Mouse (Mus musculus) embryonic fibroblast, embryonic 13.5 days (primary cell): ENCODE results near the gene Naa35. TPM values are rescaled to one million over a fixed set of nuclear protein-coding genes. Genes with fewer than 3 reads are reported as not detected.

ENCODE experiments used
- H3K27ac ChIP-seq: 2 replicates; pipeline ENCODE4 v1.5.1; 2012; ENCODE audit warnings: low read length, control low read depth, inconsistent platforms; ENCODE audit not compliant: insufficient read depth
- H3K4me1 ChIP-seq: 2 replicates; pipeline ENCODE4 v1.6.1; 2011; ENCODE audit warnings: low read length; ENCODE audit not compliant: control insufficient read depth, insufficient read depth
- H3K4me3 ChIP-seq: 2 replicates; pipeline ENCODE4 v1.5.1; 2011; ENCODE audit warnings: mild to moderate bottlenecking, control low read depth, low read length; ENCODE audit not compliant: insufficient read depth
- CTCF ChIP-seq: IDR thresholded peaks from 2 replicates; pipeline ENCODE4 v1.5.1; 2011; ENCODE audit warnings: mild to moderate bottlenecking, control low read depth, low read length, moderate library complexity, borderline replicate concordance; ENCODE audit not compliant: insufficient read depth
- POLR2A ChIP-seq: IDR thresholded peaks from 2 replicates; pipeline ENCODE4 v1.6.1; 2011; ENCODE audit warnings: low read depth, mild to moderate bottlenecking, control low read depth, low read length, moderate library complexity
- polyA plus RNA-seq: library from polyadenylated mRNA; stranded (reverse); fragments of >200 nt; gene quantifications from 2 replicates; pipeline ENCODE4 v1.2.4, GENCODE M21; 2011; ENCODE audit warnings: low read depth; ENCODE audit not compliant: missing spikeins, insufficient read length

Naa35 gene
- polyA plus RNA-seq, 1 experiment, result 121 TPM

DNA sequence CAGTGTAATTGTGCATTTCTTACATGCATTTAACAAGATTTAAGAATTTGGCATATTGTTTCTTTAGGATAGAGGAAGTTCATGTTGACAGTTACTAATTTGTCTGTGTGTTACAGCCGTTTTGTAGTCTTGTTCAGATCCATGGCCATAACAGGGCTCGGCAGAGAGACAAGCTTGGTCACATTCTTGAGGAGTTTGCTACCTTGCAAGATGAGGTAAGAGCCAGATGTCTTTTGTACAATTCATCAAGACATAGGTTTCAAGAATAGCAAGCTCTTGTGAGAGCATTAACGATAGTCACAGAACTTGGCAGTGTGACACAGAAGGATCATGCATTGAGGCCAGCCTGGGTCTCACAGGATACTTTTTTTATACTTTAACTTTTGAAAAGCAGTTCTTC, 39.3 kb downstream of the Naa35 start:
- TF ChIP-seq POLR2A (no peak), CTCF (no peak)
- Histone ChIP-seq H3K4me1 (no peaks in the 10 kb centered on the region), H3K27ac (no peak overlapping the region), H3K4me3 (no peak overlapping the region)

- no peaks in the 10 kb centered on the region for H3K4me1 ChIP-seq
- no peak for TF ChIP-seq CTCF
- no peak for TF ChIP-seq POLR2A
- H3K4me3 ChIP-seq, result no peak overlapping the region
- no peak overlapping the region for H3K27ac ChIP-seq
Observed at GRCm38 (mm10) chr13:59624903-59625302, 39.8 kb downstream of the Naa35 start.

- no peaks in the 10 kb centered on the region for H3K4me1 ChIP-seq
- no peak overlapping the region for H3K4me3 ChIP-seq
- TF ChIP-seq CTCF (no peak), POLR2A (no peak)
- no peak overlapping the region for H3K27ac ChIP-seq
Observed at GRCm38 (mm10) chr13:59626739-59627138, 41.7 kb downstream of the Naa35 start.

DNA sequence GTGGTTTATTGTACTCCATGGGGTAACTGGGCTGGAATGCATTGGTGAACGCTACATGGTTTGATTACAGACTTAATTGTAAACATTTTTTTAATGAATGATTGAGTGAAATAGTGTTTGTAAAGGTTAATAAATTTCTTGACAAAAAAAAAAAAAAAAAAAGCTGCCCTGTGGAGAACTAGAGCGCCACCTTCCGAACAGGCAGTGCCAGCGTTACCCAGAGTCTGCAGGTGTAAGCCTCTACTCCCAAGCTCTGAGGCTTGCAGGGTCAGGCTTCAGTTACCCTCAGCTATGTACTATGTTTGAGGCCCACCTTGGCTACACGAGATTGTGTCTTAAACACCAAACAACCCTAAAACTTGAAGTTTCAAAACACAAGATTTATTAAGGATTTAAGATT, 49.6 kb downstream of the Naa35 start:
- Histone ChIP-seq H3K4me1 (no peaks in the 10 kb centered on the region), H3K27ac (no peak overlapping the region), H3K4me3 (no peak overlapping the region)
- no peak for TF ChIP-seq CTCF
- no peak for TF ChIP-seq POLR2A

DNA sequence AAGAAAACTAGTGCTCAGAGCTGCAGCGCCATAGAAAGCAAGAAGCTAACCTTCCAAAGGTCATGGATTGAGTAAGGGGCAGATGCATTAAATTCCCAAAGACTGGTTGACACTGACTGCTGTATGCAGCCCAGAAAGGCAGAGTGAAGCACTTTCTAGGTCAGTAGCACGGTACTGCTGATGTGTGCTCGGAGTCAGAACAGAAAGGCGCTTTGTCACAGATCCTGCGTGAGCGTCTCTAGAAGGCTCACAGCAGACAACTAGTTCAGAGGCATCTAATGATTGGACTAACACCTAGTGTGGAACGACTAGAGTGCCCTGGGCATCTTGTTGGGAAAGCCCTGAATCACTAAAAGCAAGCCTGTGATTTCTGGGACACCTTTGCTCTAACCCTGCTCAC, 52.7 kb downstream of the Naa35 start:
- TF ChIP-seq CTCF, result no peak
- no peak for TF ChIP-seq POLR2A
- Histone ChIP-seq H3K4me3 (no peak overlapping the region), H3K4me1 (no peaks in the 10 kb centered on the region), H3K27ac (no peak overlapping the region)

GRCm38 (mm10) chr13:59639368-59640177, 54.5 kb downstream of the Naa35 start:
- H3K4me1 ChIP-seq, result no peaks in the 10 kb centered on the region
- H3K4me3 ChIP-seq, result no peak overlapping the region
- TF ChIP-seq CTCF (no peak), POLR2A (no peak)
- no peak overlapping the region for H3K27ac ChIP-seq

GRCm38 (mm10) chr13:59640178-59640440, 55.0 kb downstream of the Naa35 start:
- TF ChIP-seq POLR2A (no peak), CTCF (no peak)
- Histone ChIP-seq H3K4me3 (no peak overlapping the region), H3K4me1 (no peaks in the 10 kb centered on the region), H3K27ac (no peak overlapping the region)

GRCm38 (mm10) chr13:59642818-59643217, 57.8 kb downstream of the Naa35 start:
- H3K27ac ChIP-seq, result no peak overlapping the region
- H3K4me3 ChIP-seq, result no peak overlapping the region
- peaks cover 15% of the 10 kb centered on the region for H3K4me1 ChIP-seq
- TF ChIP-seq POLR2A, result no peak
- TF ChIP-seq CTCF, result no peak

- TF ChIP-seq CTCF, result no peak
- no peak for TF ChIP-seq POLR2A
- Histone ChIP-seq H3K4me3 (no peak overlapping the region), H3K4me1 (peaks cover 18% of the 10 kb centered on the region), H3K27ac (no peak overlapping the region)
Observed at GRCm38 (mm10) chr13:59645491-59645890, 60.4 kb downstream of the Naa35 start.

DNA sequence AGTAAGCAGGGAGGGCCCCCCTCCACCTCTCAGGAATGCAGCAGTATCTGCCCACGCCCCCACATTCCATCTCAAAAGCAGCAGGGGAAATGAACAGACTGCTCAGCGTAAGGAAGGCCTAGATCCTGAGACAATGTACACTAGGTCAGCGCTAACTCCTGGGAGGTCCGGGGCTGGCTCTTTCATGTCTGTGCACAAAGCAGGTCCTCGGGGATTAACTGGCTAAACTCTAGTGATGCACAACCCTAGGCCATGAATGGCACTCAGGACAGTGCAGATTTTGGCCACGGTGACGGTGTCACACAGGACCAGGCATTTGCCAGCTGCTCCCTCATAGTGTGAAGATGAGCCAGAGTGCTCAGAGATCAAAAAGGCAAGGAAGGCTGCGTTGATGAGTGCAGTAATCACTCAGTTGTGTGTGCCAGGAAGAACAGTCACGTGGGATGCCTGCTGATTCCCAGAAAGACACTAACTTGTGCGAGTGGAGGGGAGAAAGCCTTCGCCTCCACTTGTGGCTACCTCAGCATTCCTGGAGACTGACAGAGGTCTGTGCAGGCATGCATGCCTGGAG, 61.7 kb downstream of the Naa35 start:
- Histone ChIP-seq H3K27ac (0 out of 2 replicates have a peak overlapping the region, but pooled peaks have one; percentile 5), H3K4me3 (no peak overlapping the region), H3K4me1 (peaks cover 18% of the 10 kb centered on the region)
- TF ChIP-seq POLR2A, result no peak
- TF ChIP-seq CTCF, result no peak
